Mouse (Mus musculus): Measurements from ENCODE around the gene Hist1h1c. TPM values are rescaled to one million over a fixed set of nuclear protein-coding genes. Genes with fewer than 3 reads are reported as not detected.
"Not testable (repeated sequence)": the region's sequence is repeated elsewhere in the genome, so short reads cannot be mapped to it uniquely, and the experiment has no call there.

Hist1h1c gene
- polyA plus RNA-seq, 1 experiment from 2014 or later: 24.6 TPM

GRCm38 (mm10) chr13:23752067-23752741, 13.6 kb downstream of the Hist1h1c start, which contains the start of gene Hist1h3b:
Gene Hist1h3b, plus strand, starts transcription at chr13:23752267.
- not testable (repeated sequence) for H3K9me3 ChIP-seq (replicated peaks; ENCODE audit: control insufficient read depth, low read length); H3K4me1 ChIP-seq (ENCODE audit: control insufficient read depth, insufficient read depth, low read length); H3K36me3 ChIP-seq (ENCODE audit: control insufficient read depth, insufficient read depth, low read length); H3K27me3 ChIP-seq (ENCODE audit: control insufficient read depth, insufficient read depth, low read length)
- peak within 1 kb of the TSS; percentile 95 for H3K27ac ChIP-seq (ENCODE audit: low read depth, low read length)
- peak within 1 kb of the TSS; percentile 66 for H3K4me2 ChIP-seq
- H3K9ac ChIP-seq (ENCODE audit: low read depth, low read length): peak within 1 kb of the TSS; percentile 75
- peak; percentile 83 for ATAC-seq (replicated peaks; ENCODE audit: insufficient number of reproducible peaks, low FRiP score, low TSS enrichment)
- WGBS (ENCODE audit: insufficient replicate concordance): 0% methylated on average over 17 of the region's 47 CpGs
- peak within 1 kb of the TSS; percentile 43 for H3K4me3 ChIP-seq (ENCODE audit: low read depth, low read length)

GRCm38 (mm10) chr13:23752742-23753172, 14.1 kb downstream of the Hist1h1c start:
- 6% methylated on average over 6 of the region's 6 CpGs for WGBS (ENCODE audit: insufficient replicate concordance)
- Histone ChIP-seq H3K9me3 (replicated peaks; ENCODE audit: control insufficient read depth, low read length) (no peaks in the 10 kb centered on the region), H3K4me1 (ENCODE audit: control insufficient read depth, insufficient read depth, low read length) (peaks cover 8% of the 10 kb centered on the region), H3K4me3 (ENCODE audit: low read depth, low read length) (peak overlapping the region; percentile 34), H3K27me3 (ENCODE audit: control insufficient read depth, insufficient read depth, low read length) (no peaks in the 10 kb centered on the region), H3K4me2 (peak overlapping the region; percentile 57), H3K36me3 (ENCODE audit: control insufficient read depth, insufficient read depth, low read length) (no peaks in the 10 kb centered on the region), H3K27ac (ENCODE audit: low read depth, low read length) (peak overlapping the region; percentile 81; the same call in 1 of the 2 replicates), H3K9ac (ENCODE audit: low read depth, low read length) (peak overlapping the region; percentile 75)
- ATAC-seq (replicated peaks; ENCODE audit: insufficient number of reproducible peaks, low FRiP score, low TSS enrichment): no peak

- H3K4me3 ChIP-seq (ENCODE audit: low read depth, low read length): no peak overlapping the region
- H3K27ac ChIP-seq (ENCODE audit: low read depth, low read length): peak overlapping the region; percentile 41; the same call in 1 of the 2 replicates
- no peaks in the 10 kb centered on the region for H3K9me3 ChIP-seq (replicated peaks; ENCODE audit: control insufficient read depth, low read length)
- peak overlapping the region; percentile 57 for H3K4me2 ChIP-seq
- H3K36me3 ChIP-seq (ENCODE audit: control insufficient read depth, insufficient read depth, low read length): no peaks in the 10 kb centered on the region
- ATAC-seq (replicated peaks; ENCODE audit: insufficient number of reproducible peaks, low FRiP score, low TSS enrichment): no peak
- H3K9ac ChIP-seq (ENCODE audit: low read depth, low read length): 0 out of 2 replicates have a peak overlapping the region, but pooled peaks have one; percentile 22
- 0 out of 2 replicates have a peak, but pooled peaks cover 3% of the 10 kb centered on the region for H3K4me1 ChIP-seq (ENCODE audit: control insufficient read depth, insufficient read depth, low read length)
- no peaks in the 10 kb centered on the region for H3K27me3 ChIP-seq (ENCODE audit: control insufficient read depth, insufficient read depth, low read length)
- WGBS (ENCODE audit: insufficient replicate concordance): 57% methylated on average over 4 of the region's 4 CpGs
These were observed 14.9 kb downstream of the Hist1h1c start for GRCm38 (mm10) chr13:23753314-23754078.

- ATAC-seq (replicated peaks; ENCODE audit: insufficient number of reproducible peaks, low FRiP score, low TSS enrichment): no peak
- Histone ChIP-seq H3K27me3 (ENCODE audit: control insufficient read depth, insufficient read depth, low read length) (no peaks in the 10 kb centered on the region), H3K9me3 (replicated peaks; ENCODE audit: control insufficient read depth, low read length) (no peaks in the 10 kb centered on the region), H3K27ac (ENCODE audit: low read depth, low read length) (0 out of 2 replicates have a peak overlapping the region, but pooled peaks have one; percentile 22), H3K4me3 (ENCODE audit: low read depth, low read length) (no peak overlapping the region), H3K4me2 (no peak overlapping the region), H3K36me3 (ENCODE audit: control insufficient read depth, insufficient read depth, low read length) (no peaks in the 10 kb centered on the region), H3K9ac (ENCODE audit: low read depth, low read length) (no peak overlapping the region), H3K4me1 (ENCODE audit: control insufficient read depth, insufficient read depth, low read length) (peaks cover 5% of the 10 kb centered on the region; the same call in 1 of the 2 replicates)
These were observed 16.4 kb downstream of the Hist1h1c start for GRCm38 (mm10) chr13:23755000-23755399.

- Histone ChIP-seq H3K36me3 (ENCODE audit: control insufficient read depth, insufficient read depth, low read length) (no peaks in the 10 kb centered on the region), H3K27ac (ENCODE audit: low read depth, low read length) (peak within 1 kb of the TSS; percentile 93), H3K4me3 (ENCODE audit: low read depth, low read length) (peak within 1 kb of the TSS; percentile 36), H3K4me1 (ENCODE audit: control insufficient read depth, insufficient read depth, low read length) (peaks cover 11% of the 10 kb centered on the region; the same call in 1 of the 2 replicates), H3K9ac (ENCODE audit: low read depth, low read length) (peak within 1 kb of the TSS; percentile 73), H3K27me3 (ENCODE audit: control insufficient read depth, insufficient read depth, low read length) (no peaks in the 10 kb centered on the region), H3K4me2 (peak within 1 kb of the TSS; percentile 67), H3K9me3 (replicated peaks; ENCODE audit: control insufficient read depth, low read length) (no peaks in the 10 kb centered on the region)
- 0% methylated on average over 17 of the region's 22 CpGs for WGBS (ENCODE audit: insufficient replicate concordance)
- ATAC-seq (replicated peaks; ENCODE audit: insufficient number of reproducible peaks, low FRiP score, low TSS enrichment): peak; percentile 68
These were observed 18.2 kb downstream of the Hist1h1c start, which contains the start of gene Hist1h4b for GRCm38 (mm10) chr13:23756790-23757189. Gene Hist1h4b, plus strand, starts transcription at chr13:23757013.

- peak overlapping the region; percentile 36 for H3K4me3 ChIP-seq (ENCODE audit: low read depth, low read length)
- H3K36me3 ChIP-seq (ENCODE audit: control insufficient read depth, insufficient read depth, low read length): no peaks in the 10 kb centered on the region
- no peaks in the 10 kb centered on the region for H3K27me3 ChIP-seq (ENCODE audit: control insufficient read depth, insufficient read depth, low read length)
- peak overlapping the region; percentile 93 for H3K27ac ChIP-seq (ENCODE audit: low read depth, low read length)
- H3K4me1 ChIP-seq (ENCODE audit: control insufficient read depth, insufficient read depth, low read length): peaks cover 11% of the 10 kb centered on the region; the same call in 1 of the 2 replicates
- 2% methylated on average over 16 of the region's 23 CpGs for WGBS (ENCODE audit: insufficient replicate concordance)
- H3K9ac ChIP-seq (ENCODE audit: low read depth, low read length): peak overlapping the region; percentile 73
- ATAC-seq (replicated peaks; ENCODE audit: insufficient number of reproducible peaks, low FRiP score, low TSS enrichment): peak; percentile 3; the same call in 1 of the 2 replicates
- no peaks in the 10 kb centered on the region for H3K9me3 ChIP-seq (replicated peaks; ENCODE audit: control insufficient read depth, low read length)
- H3K4me2 ChIP-seq: peak overlapping the region; percentile 67
These were observed 18.7 kb downstream of the Hist1h1c start for GRCm38 (mm10) chr13:23757211-23757773.

GRCm38 (mm10) chr13:23757921-23758320, 19.3 kb downstream of the Hist1h1c start:
- Histone ChIP-seq H3K27ac (ENCODE audit: low read depth, low read length) (peak overlapping the region; percentile 38; the same call in 1 of the 2 replicates), H3K4me1 (ENCODE audit: control insufficient read depth, insufficient read depth, low read length) (peaks cover 11% of the 10 kb centered on the region; the same call in 1 of the 2 replicates), H3K4me3 (ENCODE audit: low read depth, low read length) (no peak overlapping the region), H3K9me3 (replicated peaks; ENCODE audit: control insufficient read depth, low read length) (no peaks in the 10 kb centered on the region), H3K27me3 (ENCODE audit: control insufficient read depth, insufficient read depth, low read length) (no peaks in the 10 kb centered on the region), H3K9ac (ENCODE audit: low read depth, low read length) (no peak overlapping the region), H3K36me3 (ENCODE audit: control insufficient read depth, insufficient read depth, low read length) (no peaks in the 10 kb centered on the region), H3K4me2 (peak overlapping the region; percentile 67; the same call in 1 of the 2 replicates)
- 47% methylated on average over 3 of the region's 3 CpGs for WGBS (ENCODE audit: insufficient replicate concordance)
- no peak for ATAC-seq (replicated peaks; ENCODE audit: insufficient number of reproducible peaks, low FRiP score, low TSS enrichment)

GRCm38 (mm10) chr13:23759251-23759771, 20.7 kb downstream of the Hist1h1c start:
- Histone ChIP-seq H3K27me3 (ENCODE audit: control insufficient read depth, insufficient read depth, low read length) (no peaks in the 10 kb centered on the region), H3K9me3 (replicated peaks; ENCODE audit: control insufficient read depth, low read length) (no peaks in the 10 kb centered on the region), H3K4me3 (ENCODE audit: low read depth, low read length) (no peak overlapping the region), H3K4me2 (no peak overlapping the region; the same call in 1 of the 2 replicates), H3K4me1 (ENCODE audit: control insufficient read depth, insufficient read depth, low read length) (peaks cover 18% of the 10 kb centered on the region), H3K9ac (ENCODE audit: low read depth, low read length) (no peak overlapping the region), H3K27ac (ENCODE audit: low read depth, low read length) (peak overlapping the region; percentile 29; the same call in 1 of the 2 replicates), H3K36me3 (ENCODE audit: control insufficient read depth, insufficient read depth, low read length) (no peaks in the 10 kb centered on the region)
- WGBS (ENCODE audit: insufficient replicate concordance): 79% methylated on average over 3 of the region's 3 CpGs
- ATAC-seq (replicated peaks; ENCODE audit: insufficient number of reproducible peaks, low FRiP score, low TSS enrichment): no peak
